ENCODE assay signal across 17 mouse cellular contexts in the genomic region with DNA sequence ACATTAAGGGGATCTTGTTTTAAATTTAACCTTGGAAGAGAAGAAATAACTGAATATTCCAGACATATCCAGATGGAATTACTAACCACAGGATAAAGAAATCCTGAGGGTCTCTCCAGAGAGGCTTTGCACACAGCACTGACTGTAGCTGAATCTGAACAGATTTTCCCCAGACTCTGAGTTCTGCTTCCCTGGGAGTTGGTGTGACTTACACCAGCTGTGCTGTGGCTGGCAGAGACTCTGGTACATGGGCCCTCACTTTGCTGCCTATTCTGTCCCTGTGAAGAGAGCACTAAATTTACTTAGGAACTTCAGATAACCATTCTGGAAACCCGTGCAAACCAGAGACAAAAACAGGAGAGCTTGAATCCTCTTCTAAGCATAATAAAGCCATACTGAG. TPM values are rescaled to one million over a fixed set of nuclear protein-coding genes. Genes with fewer than 3 reads are reported as not detected.
A peak's percentile ranks its signal among the peaks of the same experiment; 100 is the strongest.
DNase-seq lines count a peak whose midpoint lies in the region; ATAC-seq lines count a peak whose summit lies in the region.
"Had no signal": no experiment of that assay in that cellular context is flagged by ENCODE, and none has a peak within 500 bp of the region (broad histone marks: within the 10 kb centered on the region; RNA-seq: fewer than 3 reads in every experiment).

No protein-coding gene starts in this region.

- H3K9ac ChIP-seq in forebrain, embryonic 13.5 days, result no peak overlapping the region
- no peak overlapping the region for H3K9ac ChIP-seq in forebrain, embryonic 12.5 days
- H3K9ac ChIP-seq: limb, embryonic 13.5 days; neural tube, embryonic 15.5 days had no signal

- peak; percentile 75; the same call in 1 of the 2 replicates for ATAC-seq in forebrain, embryonic 13.5 days
- ATAC-seq in forebrain, embryonic 12.5 days (ENCODE audit: low FRiP score), result no peak

- H3K27me3 ChIP-seq in forebrain, embryonic 13.5 days, result no peaks in the 10 kb centered on the region
- no peaks in the 10 kb centered on the region for H3K27me3 ChIP-seq in forebrain, embryonic 12.5 days
- H3K27me3 ChIP-seq: limb, embryonic 13.5 days; neural tube, embryonic 15.5 days had no signal

- H3K36me3 ChIP-seq in forebrain, embryonic 13.5 days (ENCODE audit: poor library complexity, severe bottlenecking), result no peaks in the 10 kb centered on the region
- H3K36me3 ChIP-seq in forebrain, embryonic 12.5 days (replicated peaks), result no peaks in the 10 kb centered on the region
- H3K36me3 ChIP-seq: limb, embryonic 13.5 days; neural tube, embryonic 15.5 days had no signal

- H3K27ac ChIP-seq in forebrain, embryonic 13.5 days, result no peak overlapping the region; the same call in 1 of the 2 replicates
- H3K27ac ChIP-seq in forebrain, embryonic 12.5 days, result no peak overlapping the region
- H3K27ac ChIP-seq: kidney, postnatal 0 days; limb, embryonic 13.5 days; neural tube, embryonic 15.5 days had no signal

- no peaks in the 10 kb centered on the region for H3K9me3 ChIP-seq in forebrain, embryonic 13.5 days (replicated peaks)
- no peaks in the 10 kb centered on the region for H3K9me3 ChIP-seq in forebrain, embryonic 12.5 days
- H3K9me3 ChIP-seq: limb, embryonic 13.5 days; neural tube, embryonic 15.5 days had no signal

- no peak overlapping the region for H3K4me3 ChIP-seq in forebrain, embryonic 13.5 days
- H3K4me3 ChIP-seq in forebrain, embryonic 12.5 days (replicated peaks), result no peak overlapping the region
- H3K4me3 ChIP-seq: limb, embryonic 13.5 days; neural tube, embryonic 15.5 days had no signal

- WGBS in forebrain, embryonic 13.5 days, result 60% methylated on average over 1 of the region's 1 CpGs
- 70% methylated on average over 1 of the region's 1 CpGs for WGBS in forebrain, embryonic 12.5 days

- H3K4me2 ChIP-seq in forebrain, embryonic 13.5 days, result no peak overlapping the region
- H3K4me2 ChIP-seq in forebrain, embryonic 12.5 days, result no peak overlapping the region
- H3K4me2 ChIP-seq: limb, embryonic 13.5 days; neural tube, embryonic 15.5 days had no signal

- H3K4me1 ChIP-seq in forebrain, embryonic 13.5 days, result no peaks in the 10 kb centered on the region
- no peaks in the 10 kb centered on the region for H3K4me1 ChIP-seq in forebrain, embryonic 12.5 days
- H3K4me1 ChIP-seq: neural tube, embryonic 15.5 days had no signal

- peak; percentile 20 to 30 for DNase-seq in frontal cortex, postnatal 25 days (ENCODE audit: low spot score in 2 of 2)
- DNase-seq in left cerebral cortex, adult 18-20 months (ENCODE audit: low spot score in 2 of 2), result peak; percentile 67 to 80
- DNase-seq in right cerebral cortex, postnatal 14 days, result peak; percentile 28
- DNase-seq in lung, adult 18-20 months, result no peak
- no peak for DNase-seq in cerebellum, adult 8-10 months
- DNase-seq in urinary bladder, postnatal 25 days (ENCODE audit: low spot score), result no peak
- DNase-seq: lung, adult 2 months had no signal

RNA-seq across cellular contexts. Expression of a gene that starts 46.1 kb away (rescaled TPM):
- polyA plus RNA-seq in forebrain, embryonic 13.5 days (2015; fragmentation: Nextera tagmentation; extraction: Ambion mirVana), result 0.85 and 1.4 TPM in 2 replicates
- 0.29 and 0.41 TPM in 2 replicates for polyA plus RNA-seq in forebrain, embryonic 12.5 days (2016; fragmentation: Nextera tagmentation; extraction: Ambion mirVana)
- under 1 TPM in 1 of 2 experiments, not detected in 1; 0.12 TPM for total RNA-seq in left cerebral cortex, adult 18-20 months (2021)
- total RNA-seq: adrenal gland, adult 18-20 months; heart, adult 8-10 months; heart, postnatal 25 days; midbrain, postnatal 0 days had no signal
- polyA plus RNA-seq: intestine, embryonic 14.5 days; kidney, postnatal 0 days; limb, embryonic 13.5 days; neural tube, embryonic 15.5 days had no signal

Comparison
In these comparisons a context has a peak if more than half of its experiments do, and no peak if none do; other contexts are left out.
1. DNase-seq: peak in frontal cortex, postnatal 25 days (2 of 2), left cerebral cortex, adult 18-20 months (2 of 2) and right cerebral cortex, postnatal 14 days (single experiment); none in lung, adult 18-20 months (0 of 2), cerebellum, adult 8-10 months (single experiment) and urinary bladder, postnatal 25 days (single experiment).